Mouse (Mus musculus): ENCODE measurements at regions not wholly inside any gene's neighbourhood (a gene's known extent, or its start where the extent isn't known, plus 50 kb on each side); places are given as distances from the start of the nearest gene placed in this dataset.

GRCm38 (mm10) chr10:95102981-95103380 is 158.3 kb upstream of the Plxnc1 start:
- Histone ChIP-seq H3K36me3 (ENCODE audit: insufficient read depth, low read length) (no peaks in the 10 kb centered on the region), H3K27me3 (ENCODE audit: insufficient read depth, low read length) (no peaks in the 10 kb centered on the region), H3K9me3 (replicated peaks; ENCODE audit: low read length) (no peaks in the 10 kb centered on the region), H3K4me3 (replicated peaks; ENCODE audit: low read depth, low read length) (no peak overlapping the region), H3K9ac (ENCODE audit: low read depth, low read length) (no peak overlapping the region), H3K4me2 (ENCODE audit: low read length) (no peak overlapping the region), H3K4me1 (replicated peaks; ENCODE audit: insufficient read depth, low read length) (no peaks in the 10 kb centered on the region), H3K27ac (no peak overlapping the region)
- WGBS = 70% methylated on average over 4 of the region's 4 CpGs
- no peak for TF ChIP-seq CTCF (IDR thresholded peaks at IDR 0.05; ENCODE audit: low read depth)
- ATAC-seq (replicated peaks; ENCODE audit: low FRiP score, low read depth) = no peak
- DNase-seq (ENCODE audit: low spot score) = no peak

- Histone ChIP-seq H3K36me3 (ENCODE audit: insufficient read depth, low read length) (no peaks in the 10 kb centered on the region), H3K4me3 (replicated peaks; ENCODE audit: low read depth, low read length) (no peak overlapping the region), H3K9ac (ENCODE audit: low read depth, low read length) (no peak overlapping the region), H3K27ac (no peak overlapping the region), H3K9me3 (replicated peaks; ENCODE audit: low read length) (no peaks in the 10 kb centered on the region), H3K27me3 (ENCODE audit: insufficient read depth, low read length) (no peaks in the 10 kb centered on the region), H3K4me2 (ENCODE audit: low read length) (no peak overlapping the region), H3K4me1 (replicated peaks; ENCODE audit: insufficient read depth, low read length) (no peaks in the 10 kb centered on the region)
- no peak for TF ChIP-seq CTCF (IDR thresholded peaks at IDR 0.05; ENCODE audit: low read depth)
- WGBS = 69% methylated on average over 5 of the region's 5 CpGs
- no peak for ATAC-seq (replicated peaks; ENCODE audit: low FRiP score, low read depth)
- DNase-seq (ENCODE audit: low spot score) = no peak
Observed at GRCm38 (mm10) chr10:95099906-95100305, 155.3 kb upstream of the Plxnc1 start.

- H3K9ac ChIP-seq (ENCODE audit: low read depth, low read length) = no peak overlapping the region
- H3K27ac ChIP-seq = no peak overlapping the region
- H3K27me3 ChIP-seq (ENCODE audit: insufficient read depth, low read length) = no peaks in the 10 kb centered on the region
- H3K4me1 ChIP-seq (replicated peaks; ENCODE audit: insufficient read depth, low read length) = no peaks in the 10 kb centered on the region
- H3K9me3 ChIP-seq (replicated peaks; ENCODE audit: low read length) = no peaks in the 10 kb centered on the region
- H3K36me3 ChIP-seq (ENCODE audit: insufficient read depth, low read length) = no peaks in the 10 kb centered on the region
- H3K4me2 ChIP-seq (ENCODE audit: low read length) = no peak overlapping the region
- no peak for TF ChIP-seq CTCF (IDR thresholded peaks at IDR 0.05; ENCODE audit: low read depth)
- 77% methylated on average over 4 of the region's 4 CpGs for WGBS
- ATAC-seq (replicated peaks; ENCODE audit: low FRiP score, low read depth) = no peak
- no peak for DNase-seq (ENCODE audit: low spot score)
- no peak overlapping the region for H3K4me3 ChIP-seq (replicated peaks; ENCODE audit: low read depth, low read length)
Observed at GRCm38 (mm10) chr10:95095847-95096246, 151.2 kb upstream of the Plxnc1 start.

GRCm38 (mm10) chr10:95094771-95095170 is 150.1 kb upstream of the Plxnc1 start:
- Histone ChIP-seq H3K27me3 (ENCODE audit: insufficient read depth, low read length) (no peaks in the 10 kb centered on the region), H3K9me3 (replicated peaks; ENCODE audit: low read length) (no peaks in the 10 kb centered on the region), H3K9ac (ENCODE audit: low read depth, low read length) (no peak overlapping the region), H3K4me1 (replicated peaks; ENCODE audit: insufficient read depth, low read length) (no peaks in the 10 kb centered on the region), H3K4me3 (replicated peaks; ENCODE audit: low read depth, low read length) (no peak overlapping the region), H3K36me3 (ENCODE audit: insufficient read depth, low read length) (no peaks in the 10 kb centered on the region), H3K27ac (no peak overlapping the region), H3K4me2 (ENCODE audit: low read length) (no peak overlapping the region)
- no peak for TF ChIP-seq CTCF (IDR thresholded peaks at IDR 0.05; ENCODE audit: low read depth)
- no peak for ATAC-seq (replicated peaks; ENCODE audit: low FRiP score, low read depth)
- 72% methylated on average over 8 of the region's 8 CpGs for WGBS
- no peak for DNase-seq (ENCODE audit: low spot score)

GRCm38 (mm10) chr10:95093266-95093665 is 148.6 kb upstream of the Plxnc1 start:
- TF ChIP-seq CTCF (IDR thresholded peaks at IDR 0.05; ENCODE audit: low read depth) = no peak
- ATAC-seq (replicated peaks; ENCODE audit: low FRiP score, low read depth) = peak; percentile 68; the same call in 1 of the 2 replicates
- Histone ChIP-seq H3K4me3 (replicated peaks; ENCODE audit: low read depth, low read length) (no peak overlapping the region), H3K9ac (ENCODE audit: low read depth, low read length) (no peak overlapping the region), H3K27ac (no peak overlapping the region), H3K4me1 (replicated peaks; ENCODE audit: insufficient read depth, low read length) (no peaks in the 10 kb centered on the region), H3K4me2 (ENCODE audit: low read length) (no peak overlapping the region), H3K36me3 (ENCODE audit: insufficient read depth, low read length) (no peaks in the 10 kb centered on the region), H3K27me3 (ENCODE audit: insufficient read depth, low read length) (no peaks in the 10 kb centered on the region), H3K9me3 (replicated peaks; ENCODE audit: low read length) (no peaks in the 10 kb centered on the region)
- WGBS = 33% methylated on average over 5 of the region's 5 CpGs
- DNase-seq (ENCODE audit: low spot score) = no peak

GRCm38 (mm10) chr10:95091086-95091485 is 146.5 kb upstream of the Plxnc1 start:
- Histone ChIP-seq H3K27ac (no peak overlapping the region), H3K9me3 (replicated peaks; ENCODE audit: low read length) (no peaks in the 10 kb centered on the region), H3K4me2 (ENCODE audit: low read length) (no peak overlapping the region), H3K27me3 (ENCODE audit: insufficient read depth, low read length) (no peaks in the 10 kb centered on the region), H3K9ac (ENCODE audit: low read depth, low read length) (no peak overlapping the region), H3K4me3 (replicated peaks; ENCODE audit: low read depth, low read length) (no peak overlapping the region), H3K4me1 (replicated peaks; ENCODE audit: insufficient read depth, low read length) (no peaks in the 10 kb centered on the region), H3K36me3 (ENCODE audit: insufficient read depth, low read length) (no peaks in the 10 kb centered on the region)
- no peak for ATAC-seq (replicated peaks; ENCODE audit: low FRiP score, low read depth)
- peak; percentile 22; the same call in 1 of the 2 replicates for TF ChIP-seq CTCF (IDR thresholded peaks at IDR 0.05; ENCODE audit: low read depth)
- DNase-seq (ENCODE audit: low spot score) = peak; percentile 61
- 57% methylated on average over 6 of the region's 6 CpGs for WGBS

GRCm38 (mm10) chr10:95090641-95091040 is 146.0 kb upstream of the Plxnc1 start:
- Histone ChIP-seq H3K27me3 (ENCODE audit: insufficient read depth, low read length) (no peaks in the 10 kb centered on the region), H3K9me3 (replicated peaks; ENCODE audit: low read length) (no peaks in the 10 kb centered on the region), H3K4me3 (replicated peaks; ENCODE audit: low read depth, low read length) (no peak overlapping the region), H3K9ac (ENCODE audit: low read depth, low read length) (no peak overlapping the region), H3K4me1 (replicated peaks; ENCODE audit: insufficient read depth, low read length) (no peaks in the 10 kb centered on the region), H3K27ac (no peak overlapping the region), H3K4me2 (ENCODE audit: low read length) (no peak overlapping the region), H3K36me3 (ENCODE audit: insufficient read depth, low read length) (no peaks in the 10 kb centered on the region)
- DNase-seq (ENCODE audit: low spot score) = no peak
- 58% methylated on average over 4 of the region's 4 CpGs for WGBS
- ATAC-seq (replicated peaks; ENCODE audit: low FRiP score, low read depth) = no peak
- TF ChIP-seq CTCF (IDR thresholded peaks at IDR 0.05; ENCODE audit: low read depth) = no peak
